Mouse (Mus musculus): ENCODE data around the gene Umps. TPM values are rescaled to one million over a fixed set of nuclear protein-coding genes. Genes with fewer than 3 reads are reported as not detected.

The Umps gene
- polyA plus RNA-seq, 1 experiment from 2014 or later, result 32.9 TPM

- Histone ChIP-seq H3K9me3 (no peaks in the 10 kb centered on the region), H3K9ac (no peak overlapping the region), H3K4me2 (no peak overlapping the region), H3K36me3 (no peaks in the 10 kb centered on the region), H3K27ac (replicated peaks) (no peak overlapping the region), H3K4me3 (no peak overlapping the region), H3K27me3 (replicated peaks) (peaks cover 8% of the 10 kb centered on the region; the same call in 1 of the 2 replicates), H3K4me1 (peaks cover 5% of the 10 kb centered on the region; the same call in 1 of the 2 replicates)
- no peak for ATAC-seq (ENCODE audit: extremely low read depth, insufficient number of reproducible peaks, low FRiP score, low TSS enrichment)
- WGBS, result 83% methylated on average over 6 of the region's 6 CpGs
Observed at GRCm38 (mm10) chr16:33994321-33994720, 27.5 kb upstream of the Umps start.

- no peak for ATAC-seq (ENCODE audit: extremely low read depth, insufficient number of reproducible peaks, low FRiP score, low TSS enrichment)
- no peak overlapping the region for H3K9ac ChIP-seq
- no peaks in the 10 kb centered on the region for H3K9me3 ChIP-seq
- H3K4me1 ChIP-seq, result no peaks in the 10 kb centered on the region
- no peak overlapping the region for H3K4me2 ChIP-seq
- no peak overlapping the region for H3K4me3 ChIP-seq
- no peak overlapping the region for H3K27ac ChIP-seq (replicated peaks)
- H3K27me3 ChIP-seq (replicated peaks), result no peaks in the 10 kb centered on the region
- H3K36me3 ChIP-seq, result no peaks in the 10 kb centered on the region
- WGBS, result 77% methylated on average over 4 of the region's 4 CpGs
Observed at GRCm38 (mm10) chr16:33990712-33991111, 23.9 kb upstream of the Umps start.

DNA sequence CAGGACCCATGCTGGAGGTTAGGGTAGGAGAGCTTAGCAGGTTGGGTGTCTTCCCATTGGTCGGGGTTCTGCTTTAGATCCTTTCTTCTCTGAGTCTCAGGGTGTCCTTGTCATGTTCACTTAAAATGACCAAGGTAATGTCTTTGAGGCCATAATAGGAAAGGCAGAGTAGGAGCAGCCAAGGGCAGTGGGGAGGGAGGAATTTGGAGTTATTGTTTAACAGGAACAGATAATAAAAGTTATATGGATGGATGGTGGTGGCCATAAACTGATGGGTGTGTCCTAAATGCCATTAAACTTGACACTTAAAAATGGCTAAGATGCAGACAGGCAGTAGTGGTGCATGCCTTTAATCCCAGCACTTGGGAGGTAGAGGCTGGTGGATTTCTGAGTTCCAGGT lies 22.3 kb upstream of the Umps start:
- no peaks in the 10 kb centered on the region for H3K9me3 ChIP-seq
- WGBS, result 77% methylated on average over 1 of the region's 1 CpGs

DNA sequence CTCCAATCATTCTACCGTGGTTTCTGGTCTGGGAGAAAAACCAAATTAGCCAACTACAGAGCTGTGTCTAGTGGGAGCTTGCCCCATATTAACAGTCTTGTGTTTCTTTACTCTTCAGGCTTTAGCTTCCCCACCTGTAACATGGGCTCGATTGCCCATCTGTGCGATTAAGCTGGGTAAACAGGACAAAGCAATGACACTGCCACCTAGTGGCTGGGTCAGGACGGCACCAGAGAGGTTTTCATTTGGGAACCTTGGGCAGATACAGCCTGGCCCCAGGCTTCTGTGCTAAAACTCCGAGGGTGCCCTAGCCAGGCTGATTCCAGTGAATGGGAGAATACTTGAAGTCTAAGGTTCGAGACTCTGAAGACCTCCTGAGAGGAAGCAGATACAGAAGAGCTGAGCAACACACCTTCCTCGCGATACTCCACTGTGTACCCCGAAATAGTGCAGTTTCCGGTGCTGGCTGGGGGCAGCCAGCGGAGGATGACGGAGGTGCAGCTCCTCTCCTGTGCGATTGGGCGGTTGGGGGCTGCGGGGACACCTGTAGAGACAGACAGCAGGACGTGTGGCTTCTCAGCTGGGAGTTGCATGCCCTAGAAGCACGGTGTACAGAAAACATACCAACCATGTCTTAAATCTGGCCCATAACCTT lies 21.6 kb upstream of the Umps start:
- Histone ChIP-seq H3K4me3 (no peak overlapping the region), H3K36me3 (no peaks in the 10 kb centered on the region), H3K27ac (replicated peaks) (no peak overlapping the region), H3K9me3 (no peaks in the 10 kb centered on the region), H3K4me1 (no peaks in the 10 kb centered on the region), H3K9ac (no peak overlapping the region), H3K4me2 (no peak overlapping the region), H3K27me3 (replicated peaks) (no peaks in the 10 kb centered on the region)
- 56% methylated on average over 17 of the region's 17 CpGs for WGBS
- no peak for ATAC-seq (ENCODE audit: extremely low read depth, insufficient number of reproducible peaks, low FRiP score, low TSS enrichment)

More for the DNA sequence above, 22.3 kb upstream of the Umps start:
- Histone ChIP-seq H3K4me1 (no peaks in the 10 kb centered on the region), H3K27me3 (replicated peaks) (no peaks in the 10 kb centered on the region), H3K4me3 (no peak overlapping the region), H3K9ac (no peak overlapping the region), H3K4me2 (no peak overlapping the region), H3K27ac (replicated peaks) (no peak overlapping the region), H3K36me3 (no peaks in the 10 kb centered on the region)
- ATAC-seq (ENCODE audit: extremely low read depth, insufficient number of reproducible peaks, low FRiP score, low TSS enrichment), result no peak

GRCm38 (mm10) chr16:33986993-33987392 lies 20.2 kb upstream of the Umps start:
- Histone ChIP-seq H3K27ac (replicated peaks) (no peak overlapping the region), H3K4me3 (no peak overlapping the region), H3K4me1 (no peaks in the 10 kb centered on the region), H3K27me3 (replicated peaks) (no peaks in the 10 kb centered on the region), H3K9me3 (no peaks in the 10 kb centered on the region), H3K36me3 (no peaks in the 10 kb centered on the region), H3K4me2 (no peak overlapping the region), H3K9ac (no peak overlapping the region)
- ATAC-seq (ENCODE audit: extremely low read depth, insufficient number of reproducible peaks, low FRiP score, low TSS enrichment), result no peak
- WGBS, result 85% methylated on average over 7 of the region's 7 CpGs

- WGBS, result 76% methylated on average over 6 of the region's 6 CpGs
- no peak overlapping the region for H3K4me3 ChIP-seq
- ATAC-seq (ENCODE audit: extremely low read depth, insufficient number of reproducible peaks, low FRiP score, low TSS enrichment), result no peak
- no peak overlapping the region for H3K27ac ChIP-seq (replicated peaks)
- H3K4me1 ChIP-seq, result no peaks in the 10 kb centered on the region
- H3K27me3 ChIP-seq (replicated peaks), result no peaks in the 10 kb centered on the region
- no peaks in the 10 kb centered on the region for H3K36me3 ChIP-seq
- no peaks in the 10 kb centered on the region for H3K9me3 ChIP-seq
- no peak overlapping the region for H3K4me2 ChIP-seq
- no peak overlapping the region for H3K9ac ChIP-seq
Observed at GRCm38 (mm10) chr16:33985372-33985771, 18.5 kb upstream of the Umps start.

DNA sequence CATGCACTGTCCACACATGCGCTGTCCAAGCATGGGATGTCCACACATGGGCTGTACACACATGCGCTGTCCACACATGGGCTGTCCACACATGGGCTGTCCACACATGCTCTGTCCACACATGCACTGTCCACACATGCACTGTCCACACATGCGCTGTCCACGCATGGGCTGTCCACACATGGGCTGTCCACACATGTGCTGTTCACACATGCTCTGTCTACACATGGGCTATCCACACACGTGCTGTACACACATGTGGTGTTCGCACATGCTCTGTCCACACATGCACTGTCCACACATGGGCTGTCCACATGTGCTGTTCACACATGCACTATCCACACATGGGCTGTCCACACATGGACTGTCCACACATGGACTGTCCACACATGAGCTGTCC lies 16.9 kb upstream of the Umps start:
- WGBS, result 94% methylated on average over 6 of the region's 6 CpGs
- H3K36me3 ChIP-seq, result no peaks in the 10 kb centered on the region
- no peaks in the 10 kb centered on the region for H3K4me1 ChIP-seq
- no peak overlapping the region for H3K4me2 ChIP-seq
- ATAC-seq (ENCODE audit: extremely low read depth, insufficient number of reproducible peaks, low FRiP score, low TSS enrichment), result no peak
- no peak overlapping the region for H3K9ac ChIP-seq
- no peak overlapping the region for H3K27ac ChIP-seq (replicated peaks)
- no peaks in the 10 kb centered on the region for H3K9me3 ChIP-seq
- H3K4me3 ChIP-seq, result no peak overlapping the region
- no peaks in the 10 kb centered on the region for H3K27me3 ChIP-seq (replicated peaks)

GRCm38 (mm10) chr16:33979855-33980254 lies 13.0 kb upstream of the Umps start:
- Histone ChIP-seq H3K4me2 (no peak overlapping the region), H3K4me1 (no peaks in the 10 kb centered on the region), H3K9me3 (no peaks in the 10 kb centered on the region), H3K36me3 (peaks cover 4% of the 10 kb centered on the region; the same call in 1 of the 2 replicates), H3K27ac (replicated peaks) (no peak overlapping the region), H3K27me3 (replicated peaks) (no peaks in the 10 kb centered on the region), H3K4me3 (no peak overlapping the region), H3K9ac (no peak overlapping the region)
- no peak for ATAC-seq (ENCODE audit: extremely low read depth, insufficient number of reproducible peaks, low FRiP score, low TSS enrichment)
- 58% methylated on average over 2 of the region's 2 CpGs for WGBS

- Histone ChIP-seq H3K4me3 (peak overlapping the region; percentile 83), H3K9ac (peak overlapping the region; percentile 94), H3K4me2 (peak overlapping the region; percentile 84), H3K27me3 (replicated peaks) (no peaks in the 10 kb centered on the region), H3K9me3 (no peaks in the 10 kb centered on the region), H3K4me1 (peaks cover 17% of the 10 kb centered on the region), H3K27ac (replicated peaks) (peak overlapping the region; percentile 69), H3K36me3 (peaks cover 15% of the 10 kb centered on the region)
- WGBS, result 50% methylated on average over 2 of the region's 2 CpGs
- ATAC-seq (ENCODE audit: extremely low read depth, insufficient number of reproducible peaks, low FRiP score, low TSS enrichment), result no peak
Observed at GRCm38 (mm10) chr16:33967283-33967640, 424 bp upstream of the Umps start.

GRCm38 (mm10) chr16:33965878-33966537 lies 830 bp downstream of the Umps start:
- peak overlapping the region; percentile 69 for H3K27ac ChIP-seq (replicated peaks)
- ATAC-seq (ENCODE audit: extremely low read depth, insufficient number of reproducible peaks, low FRiP score, low TSS enrichment), result no peak
- peak overlapping the region; percentile 94 for H3K9ac ChIP-seq

GRCm38 (mm10) chr16:33963509-33963908 lies 3.3 kb downstream of the Umps start:
- WGBS, result 87% methylated on average over 6 of the region's 6 CpGs
- Histone ChIP-seq H3K27me3 (replicated peaks) (no peaks in the 10 kb centered on the region), H3K4me2 (no peak overlapping the region), H3K9ac (no peak overlapping the region), H3K4me3 (no peak overlapping the region), H3K9me3 (no peaks in the 10 kb centered on the region), H3K36me3 (peaks cover 52% of the 10 kb centered on the region), H3K4me1 (peaks cover 21% of the 10 kb centered on the region), H3K27ac (replicated peaks) (no peak overlapping the region)
- ATAC-seq (ENCODE audit: extremely low read depth, insufficient number of reproducible peaks, low FRiP score, low TSS enrichment), result no peak

More at GRCm38 (mm10) chr16:33965878-33966537, 830 bp downstream of the Umps start:
- peaks cover 27% of the 10 kb centered on the region for H3K36me3 ChIP-seq
- 15% methylated on average over 15 of the region's 15 CpGs for WGBS
- peak overlapping the region; percentile 84 for H3K4me2 ChIP-seq
- no peaks in the 10 kb centered on the region for H3K27me3 ChIP-seq (replicated peaks)
- peak overlapping the region; percentile 83 for H3K4me3 ChIP-seq
- H3K4me1 ChIP-seq, result peaks cover 21% of the 10 kb centered on the region
- H3K9me3 ChIP-seq, result no peaks in the 10 kb centered on the region

GRCm38 (mm10) chr16:33954793-33955192 lies 12.0 kb downstream of the Umps start:
- Histone ChIP-seq H3K4me2 (no peak overlapping the region), H3K27me3 (replicated peaks) (no peaks in the 10 kb centered on the region), H3K4me1 (no peaks in the 10 kb centered on the region), H3K4me3 (no peak overlapping the region), H3K27ac (replicated peaks) (no peak overlapping the region), H3K9me3 (no peaks in the 10 kb centered on the region), H3K9ac (no peak overlapping the region), H3K36me3 (peaks cover 74% of the 10 kb centered on the region)
- 88% methylated on average over 1 of the region's 1 CpGs for WGBS
- ATAC-seq (ENCODE audit: extremely low read depth, insufficient number of reproducible peaks, low FRiP score, low TSS enrichment), result no peak
